ENCODE assay signal across 12 mouse cellular contexts in the genomic region with DNA sequence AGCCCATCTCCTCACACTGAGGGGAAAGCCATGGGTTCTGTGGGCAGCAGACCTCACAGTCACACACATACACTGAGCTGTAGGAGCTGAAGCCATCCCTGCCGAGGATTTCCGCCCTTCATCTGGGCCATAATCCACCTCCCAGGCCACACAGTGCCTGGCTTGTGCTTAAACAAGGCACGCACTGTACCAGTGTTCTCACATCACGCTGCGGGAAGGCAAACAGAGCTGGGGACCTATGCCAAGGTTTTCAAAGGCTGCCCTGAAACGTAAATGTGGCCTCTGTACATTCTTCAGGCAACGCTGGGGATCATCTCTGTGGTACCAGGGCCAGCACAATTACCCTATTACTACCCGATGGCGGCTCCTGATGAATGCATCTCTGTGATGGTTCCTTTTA.
A peak's percentile ranks its signal among the peaks of the same experiment; 100 is the strongest.
DNase-seq lines count a peak whose midpoint lies in the region; ATAC-seq and TF ChIP-seq lines count a peak whose summit lies in the region.
"Had no signal": no experiment of that assay in that cellular context is flagged by ENCODE, and none has a peak within 500 bp of the region (broad histone marks: within the 10 kb centered on the region; RNA-seq: fewer than 3 reads in every experiment).

No protein-coding gene starts in this region.

- H3K4me3 ChIP-seq in left cerebral cortex, adult 2 months, result no peak overlapping the region
- no peak overlapping the region for H3K4me3 ChIP-seq in forebrain, embryonic 13.5 days
- no peak overlapping the region for H3K4me3 ChIP-seq in hindbrain, embryonic 16.5 days (ENCODE audit: low read length)
- no peak overlapping the region for H3K4me3 ChIP-seq in neural tube, embryonic 13.5 days
- H3K4me3 ChIP-seq: megakaryocyte, embryonic 14.5 days had no signal

- intact Hi-C loops in left cerebral cortex, postnatal 14 days (cut with DNase I), result no loop called here
- intact Hi-C loops in left cerebral cortex, adult 2 months (cut with DNase I), result no loop called here

- no peaks in the 10 kb centered on the region for H3K27me3 ChIP-seq in forebrain, embryonic 13.5 days
- H3K27me3 ChIP-seq in hindbrain, embryonic 16.5 days (replicated peaks; ENCODE audit: control insufficient read depth, insufficient read depth, low read length), result no peaks in the 10 kb centered on the region
- H3K27me3 ChIP-seq in neural tube, embryonic 13.5 days, result no peaks in the 10 kb centered on the region

- no peak for TF ChIP-seq CTCF in left cerebral cortex, adult 2 months (IDR thresholded peaks at IDR 0.05)

- no peaks in the 10 kb centered on the region for H3K9me3 ChIP-seq in forebrain, embryonic 13.5 days (replicated peaks)
- H3K9me3 ChIP-seq in hindbrain, embryonic 16.5 days (ENCODE audit: control insufficient read depth, low read length), result no peaks in the 10 kb centered on the region
- no peaks in the 10 kb centered on the region for H3K9me3 ChIP-seq in neural tube, embryonic 13.5 days
- H3K9me3 ChIP-seq: megakaryocyte, embryonic 14.5 days had no signal

- H3K9ac ChIP-seq in forebrain, embryonic 13.5 days, result no peak overlapping the region
- H3K9ac ChIP-seq in hindbrain, embryonic 16.5 days (ENCODE audit: low read depth, low read length), result no peak overlapping the region
- no peak overlapping the region for H3K9ac ChIP-seq in neural tube, embryonic 13.5 days

- H3K36me3 ChIP-seq in forebrain, embryonic 13.5 days (ENCODE audit: poor library complexity, severe bottlenecking), result no peaks in the 10 kb centered on the region
- H3K36me3 ChIP-seq in hindbrain, embryonic 16.5 days (ENCODE audit: control insufficient read depth, insufficient read depth, low read length), result no peaks in the 10 kb centered on the region
- no peaks in the 10 kb centered on the region for H3K36me3 ChIP-seq in neural tube, embryonic 13.5 days

- WGBS in forebrain, embryonic 13.5 days, result 39% methylated on average over 9 of the region's 9 CpGs
- WGBS in hindbrain, embryonic 16.5 days, result 52% methylated on average over 9 of the region's 9 CpGs
- 50% methylated on average over 9 of the region's 9 CpGs for WGBS in neural tube, embryonic 13.5 days

- H3K4me1 ChIP-seq in forebrain, embryonic 13.5 days, result peaks cover 28% of the 10 kb centered on the region
- H3K4me1 ChIP-seq in hindbrain, embryonic 16.5 days (ENCODE audit: control insufficient read depth, insufficient read depth, low read depth, low read length), result no peaks in the 10 kb centered on the region; the same call in 1 of the 2 replicates
- peaks cover 38% of the 10 kb centered on the region for H3K4me1 ChIP-seq in neural tube, embryonic 13.5 days (replicated peaks)

- peak; percentile 69 for ATAC-seq in forebrain, embryonic 13.5 days
- ATAC-seq in hindbrain, embryonic 16.5 days, result peak; percentile 91
- peak; percentile 37 for ATAC-seq in neural tube, embryonic 13.5 days (ENCODE audit: low read depth)
- ATAC-seq: intestine, embryonic 16.5 days had no signal

- H3K4me2 ChIP-seq in forebrain, embryonic 13.5 days, result no peak overlapping the region
- H3K4me2 ChIP-seq in hindbrain, embryonic 16.5 days (ENCODE audit: low read length), result no peak overlapping the region
- no peak overlapping the region for H3K4me2 ChIP-seq in neural tube, embryonic 13.5 days

- peak; percentile 10 to 23 for DNase-seq in left cerebral cortex, postnatal 14 days (ENCODE audit: low spot score in 2 of 2)
- DNase-seq in left cerebral cortex, adult 2 months (ENCODE audit: extremely low spot score in 1 of 2, low spot score in 2 of 2), result no peak
- DNase-seq in kidney, postnatal 25 days, result no peak
- DNase-seq in urinary bladder, adult 2 months (ENCODE audit: low spot score), result no peak
- DNase-seq: adrenal gland, adult 8-10 months; gastrocnemius, postnatal 36 days; thymus, postnatal 25 days had no signal

- H3K27ac ChIP-seq in left cerebral cortex, adult 2 months, result no peak overlapping the region
- H3K27ac ChIP-seq in forebrain, embryonic 13.5 days, result 0 out of 2 replicates have a peak overlapping the region, but pooled peaks have one; percentile 1
- no peak overlapping the region for H3K27ac ChIP-seq in hindbrain, embryonic 16.5 days (ENCODE audit: low read depth, low read length)
- peak overlapping the region; percentile 46 for H3K27ac ChIP-seq in neural tube, embryonic 13.5 days (replicated peaks)

Comparison
In these comparisons a context has a peak if more than half of its experiments do, and no peak if none do; other contexts are left out.
1. DNase-seq: peak in left cerebral cortex, postnatal 14 days (2 of 2); none in left cerebral cortex, adult 2 months (0 of 2), kidney, postnatal 25 days (0 of 2) and urinary bladder, adult 2 months (single experiment).
2. H3K27ac ChIP-seq: peak in forebrain, embryonic 13.5 days (single experiment) and neural tube, embryonic 13.5 days (single experiment); none in left cerebral cortex, adult 2 months (single experiment) and hindbrain, embryonic 16.5 days (single experiment).
3. ATAC-seq: peak in every context shown above with its lines; median percentile 91 in hindbrain, embryonic 16.5 days; 69 in forebrain, embryonic 13.5 days; 37 in neural tube, embryonic 13.5 days.